Mouse (Mus musculus): Measurements from ENCODE around the gene Scg2. TPM values are rescaled to one million over a fixed set of nuclear protein-coding genes. Genes with fewer than 3 reads are reported as not detected.

Gene Scg2
- polyA plus RNA-seq, 1 experiment from 2014 or later, result 66.3 TPM

DNA sequence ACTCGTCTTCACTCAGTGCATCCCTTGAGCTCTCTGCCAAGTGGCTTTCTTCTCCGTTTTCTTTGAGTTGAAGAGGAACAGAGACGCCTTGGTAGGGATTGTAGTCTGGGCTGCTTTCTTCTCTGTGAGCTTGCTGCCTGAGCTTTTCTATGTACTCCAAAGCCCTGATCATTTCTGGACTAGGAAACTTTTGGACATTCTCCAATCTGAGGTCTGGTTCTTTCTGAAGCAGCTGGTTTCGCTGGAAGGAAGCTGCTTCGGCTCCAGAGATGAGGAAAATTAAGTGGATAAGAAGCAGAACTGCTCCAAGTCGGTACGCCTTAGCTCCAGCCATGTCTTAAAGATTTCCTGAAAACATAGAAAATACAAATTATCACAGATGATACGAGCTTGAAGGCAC is 3.2 kb downstream of the Scg2 start:
- no peak for ATAC-seq (ENCODE audit: low FRiP score)
- Histone ChIP-seq H3K36me3 (peaks cover 16% of the 10 kb centered on the region), H3K27me3 (no peaks in the 10 kb centered on the region), H3K4me3 (no peak overlapping the region), H3K4me2 (no peak overlapping the region), H3K4me1 (replicated peaks) (no peaks in the 10 kb centered on the region), H3K27ac (no peak overlapping the region), H3K9ac (no peak overlapping the region), H3K9me3 (no peaks in the 10 kb centered on the region)
- 89% methylated on average over 8 of the region's 8 CpGs for WGBS

DNA sequence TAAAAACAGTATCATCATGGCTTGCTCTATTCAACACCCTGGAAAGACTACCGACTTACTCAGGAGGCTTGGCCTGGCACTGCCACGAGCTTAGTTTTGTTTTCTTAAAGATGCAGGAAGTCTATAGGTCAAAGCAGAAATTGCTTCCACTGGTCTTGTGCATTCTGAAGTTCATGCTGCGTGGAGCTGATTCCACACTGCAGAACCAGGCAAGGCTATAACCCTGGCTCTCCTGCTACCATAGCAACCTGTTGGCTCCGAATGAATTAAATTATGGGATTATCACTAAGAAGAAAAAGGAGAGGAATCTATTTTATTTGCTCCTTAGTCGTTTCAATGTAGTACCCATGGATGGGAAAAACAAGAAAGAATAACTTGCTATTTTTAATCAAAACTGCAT is 10.9 kb downstream of the Scg2 start:
- Histone ChIP-seq H3K4me3 (no peak overlapping the region), H3K27me3 (no peaks in the 10 kb centered on the region), H3K9me3 (no peaks in the 10 kb centered on the region), H3K27ac (no peak overlapping the region), H3K4me1 (replicated peaks) (no peaks in the 10 kb centered on the region), H3K36me3 (no peaks in the 10 kb centered on the region), H3K4me2 (no peak overlapping the region), H3K9ac (no peak overlapping the region)
- 56% methylated on average over 5 of the region's 5 CpGs for WGBS
- no peak for ATAC-seq (ENCODE audit: low FRiP score)

DNA sequence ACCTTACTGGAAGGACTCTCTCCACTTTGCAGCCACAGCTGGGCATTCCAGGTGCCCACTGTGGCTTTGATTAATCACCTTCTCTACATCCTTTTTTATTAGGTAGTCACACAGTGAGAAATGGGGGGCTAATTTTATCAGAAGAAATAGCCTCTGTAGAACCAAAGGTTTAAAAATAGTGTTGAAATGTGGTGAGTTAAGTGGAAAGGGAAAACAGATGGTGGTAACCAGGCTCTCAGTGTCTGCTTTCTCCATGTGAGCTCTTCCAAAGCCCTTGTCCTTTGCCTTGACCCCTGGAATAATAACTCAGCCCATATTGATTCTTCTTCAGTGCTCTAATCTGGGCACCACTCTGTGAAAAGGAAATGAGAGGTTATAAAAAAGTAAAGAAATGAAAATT is 24.4 kb downstream of the Scg2 start:
- Histone ChIP-seq H3K9ac (no peak overlapping the region), H3K9me3 (no peaks in the 10 kb centered on the region), H3K4me2 (no peak overlapping the region), H3K36me3 (no peaks in the 10 kb centered on the region), H3K27me3 (no peaks in the 10 kb centered on the region), H3K4me1 (replicated peaks) (no peaks in the 10 kb centered on the region), H3K27ac (no peak overlapping the region), H3K4me3 (no peak overlapping the region)
- no peak for ATAC-seq (ENCODE audit: low FRiP score)

DNA sequence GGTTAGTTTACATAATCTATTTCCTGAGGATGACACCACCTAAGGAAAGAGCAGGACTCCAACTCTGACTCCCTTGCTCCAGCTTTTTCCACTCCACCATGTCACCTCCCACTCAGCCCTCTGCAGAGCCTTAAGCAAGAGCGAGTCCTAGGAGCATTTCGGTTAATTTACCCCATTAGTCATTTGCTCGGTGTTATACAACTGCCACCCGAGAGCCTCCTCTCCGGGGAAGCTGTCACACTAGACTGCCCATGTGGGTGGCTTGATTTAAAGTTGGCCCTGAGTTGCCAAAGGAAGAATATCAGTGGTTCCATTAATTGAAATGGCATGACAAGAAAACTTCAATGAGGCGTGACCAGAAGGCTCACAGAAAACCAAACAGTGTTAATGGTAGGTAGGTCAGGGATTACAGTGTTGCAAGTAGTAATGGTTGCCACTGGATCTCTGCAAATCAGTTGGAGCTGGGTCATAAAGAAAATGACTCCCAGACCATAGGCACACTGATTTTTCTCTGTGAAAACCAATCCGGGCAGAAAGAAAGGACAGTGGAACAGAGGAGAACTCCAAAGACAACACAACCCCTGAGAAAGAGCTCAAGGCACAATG is 33.5 kb downstream of the Scg2 start:
- no peaks in the 10 kb centered on the region for H3K36me3 ChIP-seq
- no peak overlapping the region for H3K4me3 ChIP-seq
- H3K27me3 ChIP-seq, result no peaks in the 10 kb centered on the region
- H3K27ac ChIP-seq, result no peak overlapping the region
- H3K9ac ChIP-seq, result no peak overlapping the region
- peaks cover 2% of the 10 kb centered on the region for H3K4me1 ChIP-seq (replicated peaks)
- no peak overlapping the region for H3K4me2 ChIP-seq
- H3K9me3 ChIP-seq, result no peaks in the 10 kb centered on the region
- 51% methylated on average over 7 of the region's 7 CpGs for WGBS
- peak; percentile 59; the same call in 1 of the 2 replicates for ATAC-seq (ENCODE audit: low FRiP score)

DNA sequence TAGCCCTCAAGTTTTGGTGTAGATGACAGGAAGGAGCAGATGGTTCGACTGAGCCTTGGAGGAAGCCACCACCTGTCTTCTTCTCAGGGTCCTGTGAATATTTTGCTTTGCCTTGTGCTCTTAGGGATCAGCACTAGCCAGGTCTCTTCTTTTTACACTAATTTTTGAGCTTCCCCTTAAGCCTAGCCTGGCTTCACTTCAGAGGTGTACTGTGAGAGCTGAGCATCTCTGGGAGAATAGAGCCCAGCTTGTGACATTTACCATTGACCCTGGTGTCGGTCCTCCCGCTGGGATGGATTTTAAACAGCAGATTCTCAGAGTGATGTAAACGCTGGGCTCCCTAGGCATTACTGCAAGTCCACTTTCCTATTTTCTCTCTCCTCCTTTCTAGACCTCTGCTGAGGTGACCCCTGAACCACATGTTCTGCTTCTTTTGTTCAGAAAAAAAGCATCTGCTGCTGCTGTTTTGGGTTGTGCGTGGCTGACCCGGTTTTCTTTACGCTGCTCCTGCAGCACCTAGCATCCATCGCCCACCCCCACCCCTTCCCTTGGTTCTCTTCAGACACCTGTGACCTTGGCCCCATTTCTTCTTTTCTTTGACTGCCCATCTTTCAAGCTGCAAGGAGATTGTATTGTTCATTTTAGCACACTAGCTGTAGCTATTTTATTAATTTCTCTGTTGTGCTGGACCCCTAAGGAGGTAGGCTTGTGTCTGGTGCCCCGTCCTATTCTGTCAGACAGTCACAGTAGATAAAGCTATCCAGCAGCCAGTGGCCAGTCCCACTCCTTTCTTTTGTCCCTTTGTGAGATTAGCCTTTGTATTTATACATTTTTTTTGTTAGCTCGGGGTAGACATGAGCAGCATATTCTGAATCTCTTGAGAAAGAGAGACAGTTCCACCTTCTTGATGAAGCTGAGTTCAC is 38.6 kb downstream of the Scg2 start:
- Histone ChIP-seq H3K36me3 (no peaks in the 10 kb centered on the region), H3K27ac (no peak overlapping the region), H3K4me3 (no peak overlapping the region), H3K27me3 (no peaks in the 10 kb centered on the region), H3K4me1 (replicated peaks) (peaks cover 7% of the 10 kb centered on the region), H3K9me3 (no peaks in the 10 kb centered on the region), H3K4me2 (no peak overlapping the region), H3K9ac (no peak overlapping the region)
- WGBS, result 24% methylated on average over 10 of the region's 10 CpGs
- no peak for ATAC-seq (ENCODE audit: low FRiP score)

DNA sequence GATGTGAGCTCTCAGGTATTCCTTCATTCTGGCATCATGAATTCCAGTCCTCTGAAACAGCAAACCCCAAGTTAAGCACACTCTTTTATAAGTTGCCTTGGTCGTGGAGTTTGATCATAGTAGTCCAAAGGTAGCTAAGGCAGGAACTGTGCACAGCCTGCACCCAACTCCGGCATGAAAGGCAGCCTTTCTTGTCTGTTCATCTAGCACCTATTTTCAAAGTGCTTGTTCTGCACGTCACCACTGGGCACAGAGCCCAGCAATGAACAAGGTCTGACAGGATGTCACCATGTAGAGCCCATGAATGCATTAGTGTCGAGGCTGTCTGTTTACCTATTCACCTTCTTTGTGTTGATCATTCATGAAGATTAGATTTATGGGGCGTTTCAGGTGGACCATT is 39.6 kb downstream of the Scg2 start:
- no peak for ATAC-seq (ENCODE audit: low FRiP score)
- Histone ChIP-seq H3K9ac (no peak overlapping the region), H3K4me1 (replicated peaks) (peaks cover 7% of the 10 kb centered on the region), H3K4me3 (no peak overlapping the region), H3K4me2 (no peak overlapping the region), H3K9me3 (no peaks in the 10 kb centered on the region), H3K27ac (no peak overlapping the region), H3K27me3 (no peaks in the 10 kb centered on the region), H3K36me3 (no peaks in the 10 kb centered on the region)
- WGBS, result 71% methylated on average over 5 of the region's 5 CpGs

Other genes starting within 250 kb of the Scg2 start
- 0.16 TPM in 1 of 2 replicates, not detected in the other for gene Ap1s3, start 231.9 kb upstream of the Scg2 start, polyA plus RNA-seq (2015; fragmentation: Nextera tagmentation; extraction: Ambion mirVana)